Mouse (Mus musculus) right cerebral cortex, postnatal 10 days (tissue): ENCODE results near the gene Fkbp1b.
"Not testable (repeated sequence)": the region's sequence is repeated elsewhere in the genome, so short reads cannot be mapped to it uniquely, and the experiment has no call there.

Source experiments
- DNase-seq, 2 experiments: peaks; one replicate each; pipeline ENCODE4 v3.0.0; 2021; ENCODE audit warnings: low spot score in 2 of 2

Gene Fkbp1b

GRCm38 (mm10) chr12:4843741-4844140 lies 2.4 kb upstream of the Fkbp1b start:
- DNase-seq = peak; percentile 43 to 49

GRCm38 (mm10) chr12:4842890-4843597 lies 1.7 kb upstream of the Fkbp1b start, which contains the start of gene Wdcp:
TSS of gene Wdcp (plus strand) at chr12:4843303.
- peak; percentile 95 to 97 for DNase-seq

GRCm38 (mm10) chr12:4842456-4842855 lies 1.1 kb upstream of the Fkbp1b start:
- no peak for DNase-seq

- peak; percentile 45 to 50 for DNase-seq
Measured at GRCm38 (mm10) chr12:4840741-4841140, 650 bp downstream of the Fkbp1b start.

GRCm38 (mm10) chr12:4840010-4840409 lies 1.4 kb downstream of the Fkbp1b start:
- DNase-seq = no peak

GRCm38 (mm10) chr12:4836959-4837358 lies 4.4 kb downstream of the Fkbp1b start:
- peak in 1 of 2 experiments; percentile 62 for DNase-seq

GRCm38 (mm10) chr12:4827256-4827655 lies 14.1 kb downstream of the Fkbp1b start:
- DNase-seq = no peak

- peak; percentile 98 to 99 for DNase-seq
Measured at GRCm38 (mm10) chr12:4817361-4818101, 23.9 kb downstream of the Fkbp1b start, which contains the start of gene Sf3b6. TSS of gene Sf3b6 (plus strand) at chr12:4817544.

GRCm38 (mm10) chr12:4816680-4817360 lies 24.6 kb downstream of the Fkbp1b start:
- no peak for DNase-seq

GRCm38 (mm10) chr12:4813636-4814035 lies 27.8 kb downstream of the Fkbp1b start:
- no peak for DNase-seq

GRCm38 (mm10) chr12:4811705-4812104 lies 29.7 kb downstream of the Fkbp1b start:
- DNase-seq = no peak

- no peak for DNase-seq
Measured at GRCm38 (mm10) chr12:4811036-4811435, 30.4 kb downstream of the Fkbp1b start.

GRCm38 (mm10) chr12:4797471-4797870 lies 43.9 kb downstream of the Fkbp1b start:
- DNase-seq = not testable (repeated sequence)

- peak in 1 of 2 experiments; percentile 38 for DNase-seq
Measured at GRCm38 (mm10) chr12:4793718-4794117, 47.7 kb downstream of the Fkbp1b start.

GRCm38 (mm10) chr12:4788128-4788527 lies 53.3 kb downstream of the Fkbp1b start:
- not testable (repeated sequence) for DNase-seq

- DNase-seq = no peak
Measured at GRCm38 (mm10) chr12:4784466-4784865, 56.9 kb downstream of the Fkbp1b start.

- DNase-seq = no peak
Measured at GRCm38 (mm10) chr12:4783598-4783997, 57.8 kb downstream of the Fkbp1b start.
